Mouse (Mus musculus): ENCODE results near the gene Hnrnpd. TPM values are rescaled to one million over a fixed set of nuclear protein-coding genes. Genes with fewer than 3 reads are reported as not detected.

Hnrnpd gene
- 161 and 174 TPM in 2 replicates for polyA plus RNA-seq (2015; fragmentation: Nextera tagmentation; extraction: Ambion mirVana)

GRCm38 (mm10) chr5:99978699-99979442 lies at the start of gene Hnrnpd, which contains the start of gene 4930524J08Rik:
Gene Hnrnpd (minus strand): TSS chr5:99978938.
Gene 4930524J08Rik (plus strand): TSS chr5:99979061.
- H3K4me1 ChIP-seq (replicated peaks), result peaks cover 13% of the 10 kb centered on the region
- no peaks in the 10 kb centered on the region for H3K36me3 ChIP-seq
- H3K27ac ChIP-seq, result peak within 1 kb of the TSS; percentile 99
- H3K4me3 ChIP-seq (replicated peaks), result peak within 1 kb of the TSS; percentile 87
- peak within 1 kb of the TSS; percentile 69 for H3K4me2 ChIP-seq (replicated peaks)
- WGBS, result under 1% methylated on average over 95 of the region's 97 CpGs
- peak; percentile 98 for ATAC-seq
- H3K27me3 ChIP-seq (replicated peaks), result no peaks in the 10 kb centered on the region
- H3K9me3 ChIP-seq, result no peaks in the 10 kb centered on the region
- H3K9ac ChIP-seq, result peak within 1 kb of the TSS; percentile 98

GRCm38 (mm10) chr5:100024868-100025267 lies 46.1 kb upstream of the Hnrnpd start:
- peak; percentile 48; the same call in 1 of the 2 replicates for ATAC-seq
- H3K4me1 ChIP-seq (replicated peaks), result 0 out of 2 replicates have a peak, but pooled peaks cover under 1% of the 10 kb centered on the region
- no peaks in the 10 kb centered on the region for H3K9me3 ChIP-seq
- H3K27ac ChIP-seq, result no peak overlapping the region
- WGBS, result 48% methylated on average over 1 of the region's 1 CpGs
- H3K9ac ChIP-seq, result no peak overlapping the region
- no peak overlapping the region for H3K4me2 ChIP-seq (replicated peaks)
- H3K27me3 ChIP-seq (replicated peaks), result no peaks in the 10 kb centered on the region
- H3K36me3 ChIP-seq, result no peaks in the 10 kb centered on the region
- H3K4me3 ChIP-seq (replicated peaks), result no peak overlapping the region

- WGBS, result 74% methylated on average over 5 of the region's 5 CpGs
- no peak overlapping the region for H3K27ac ChIP-seq
- no peaks in the 10 kb centered on the region for H3K36me3 ChIP-seq
- no peaks in the 10 kb centered on the region for H3K4me1 ChIP-seq (replicated peaks)
- no peaks in the 10 kb centered on the region for H3K9me3 ChIP-seq
- no peak overlapping the region for H3K4me3 ChIP-seq (replicated peaks)
- H3K9ac ChIP-seq, result no peak overlapping the region
- H3K27me3 ChIP-seq (replicated peaks), result no peaks in the 10 kb centered on the region
- H3K4me2 ChIP-seq (replicated peaks), result no peak overlapping the region
- ATAC-seq, result no peak
Observed at GRCm38 (mm10) chr5:100024403-100024802, 45.7 kb upstream of the Hnrnpd start.

- no peak for ATAC-seq
- no peak overlapping the region for H3K9ac ChIP-seq
- H3K4me1 ChIP-seq (replicated peaks), result no peaks in the 10 kb centered on the region
- H3K36me3 ChIP-seq, result no peaks in the 10 kb centered on the region
- H3K27me3 ChIP-seq (replicated peaks), result no peaks in the 10 kb centered on the region
- H3K4me3 ChIP-seq (replicated peaks), result no peak overlapping the region
- H3K9me3 ChIP-seq, result no peaks in the 10 kb centered on the region
- H3K27ac ChIP-seq, result no peak overlapping the region
- no peak overlapping the region for H3K4me2 ChIP-seq (replicated peaks)
Observed at GRCm38 (mm10) chr5:100020089-100020488, 41.4 kb upstream of the Hnrnpd start.

- H3K27me3 ChIP-seq (replicated peaks), result no peaks in the 10 kb centered on the region
- no peaks in the 10 kb centered on the region for H3K36me3 ChIP-seq
- no peaks in the 10 kb centered on the region for H3K4me1 ChIP-seq (replicated peaks)
- no peak overlapping the region for H3K4me3 ChIP-seq (replicated peaks)
- 84% methylated on average over 9 of the region's 9 CpGs for WGBS
- no peak for ATAC-seq
- H3K4me2 ChIP-seq (replicated peaks), result no peak overlapping the region
- no peak overlapping the region for H3K9ac ChIP-seq
- no peaks in the 10 kb centered on the region for H3K9me3 ChIP-seq
- no peak overlapping the region for H3K27ac ChIP-seq
Observed at GRCm38 (mm10) chr5:100012599-100012998, 33.9 kb upstream of the Hnrnpd start.

- H3K4me2 ChIP-seq (replicated peaks), result no peak overlapping the region
- no peaks in the 10 kb centered on the region for H3K9me3 ChIP-seq
- 58% methylated on average over 3 of the region's 3 CpGs for WGBS
- no peak for ATAC-seq
- no peak overlapping the region for H3K27ac ChIP-seq
- H3K9ac ChIP-seq, result no peak overlapping the region
- no peak overlapping the region for H3K4me3 ChIP-seq (replicated peaks)
- H3K27me3 ChIP-seq (replicated peaks), result no peaks in the 10 kb centered on the region
- H3K36me3 ChIP-seq, result no peaks in the 10 kb centered on the region
- 0 out of 2 replicates have a peak, but pooled peaks cover 4% of the 10 kb centered on the region for H3K4me1 ChIP-seq (replicated peaks)
Observed at GRCm38 (mm10) chr5:100008485-100008884, 29.7 kb upstream of the Hnrnpd start.

- Histone ChIP-seq H3K9me3 (no peaks in the 10 kb centered on the region), H3K4me3 (replicated peaks) (no peak overlapping the region), H3K27me3 (replicated peaks) (no peaks in the 10 kb centered on the region), H3K9ac (no peak overlapping the region), H3K4me1 (replicated peaks) (0 out of 2 replicates have a peak, but pooled peaks cover 4% of the 10 kb centered on the region), H3K27ac (no peak overlapping the region), H3K36me3 (no peaks in the 10 kb centered on the region), H3K4me2 (replicated peaks) (no peak overlapping the region)
- WGBS, result 84% methylated on average over 4 of the region's 4 CpGs
- ATAC-seq, result no peak
Observed at GRCm38 (mm10) chr5:100007040-100007375, 28.3 kb upstream of the Hnrnpd start.

GRCm38 (mm10) chr5:100006324-100007039 lies 27.7 kb upstream of the Hnrnpd start:
- Histone ChIP-seq H3K27me3 (replicated peaks) (no peaks in the 10 kb centered on the region), H3K4me2 (replicated peaks) (0 out of 2 replicates have a peak overlapping the region, but pooled peaks have one; percentile 15), H3K9ac (no peak overlapping the region), H3K36me3 (no peaks in the 10 kb centered on the region), H3K27ac (peak overlapping the region; percentile 73), H3K4me1 (replicated peaks) (0 out of 2 replicates have a peak, but pooled peaks cover 4% of the 10 kb centered on the region), H3K9me3 (no peaks in the 10 kb centered on the region), H3K4me3 (replicated peaks) (no peak overlapping the region)
- 58% methylated on average over 4 of the region's 4 CpGs for WGBS
- peak; percentile 90 for ATAC-seq

GRCm38 (mm10) chr5:100005896-100006295 lies 27.2 kb upstream of the Hnrnpd start:
- H3K4me2 ChIP-seq (replicated peaks), result peak overlapping the region; percentile 15; the same call in 1 of the 2 replicates
- H3K9me3 ChIP-seq, result no peaks in the 10 kb centered on the region
- H3K27me3 ChIP-seq (replicated peaks), result no peaks in the 10 kb centered on the region
- H3K27ac ChIP-seq, result peak overlapping the region; percentile 73
- ATAC-seq, result peak; percentile 50
- 80% methylated on average over 6 of the region's 6 CpGs for whole genome bisulfite sequencing
- peaks cover 5% of the 10 kb centered on the region for H3K4me1 ChIP-seq (replicated peaks)
- H3K9ac ChIP-seq, result no peak overlapping the region
- H3K4me3 ChIP-seq (replicated peaks), result no peak overlapping the region
- H3K36me3 ChIP-seq, result no peaks in the 10 kb centered on the region

- Histone ChIP-seq H3K27ac (peak overlapping the region; percentile 73; the same call in 1 of the 2 replicates), H3K9ac (no peak overlapping the region), H3K4me1 (replicated peaks) (peaks cover 7% of the 10 kb centered on the region), H3K36me3 (no peaks in the 10 kb centered on the region), H3K4me2 (replicated peaks) (peak overlapping the region; percentile 15; the same call in 1 of the 2 replicates), H3K4me3 (replicated peaks) (no peak overlapping the region), H3K9me3 (no peaks in the 10 kb centered on the region), H3K27me3 (replicated peaks) (no peaks in the 10 kb centered on the region)
- WGBS, result 57% methylated on average over 3 of the region's 3 CpGs
- ATAC-seq, result peak; percentile 63
Observed at GRCm38 (mm10) chr5:100005431-100005830, 26.7 kb upstream of the Hnrnpd start.

GRCm38 (mm10) chr5:100003895-100004294 lies 25.2 kb upstream of the Hnrnpd start:
- no peaks in the 10 kb centered on the region for H3K36me3 ChIP-seq
- no peak for ATAC-seq

GRCm38 (mm10) chr5:100000500-100000899 lies 21.8 kb upstream of the Hnrnpd start:
- Histone ChIP-seq H3K36me3 (no peaks in the 10 kb centered on the region), H3K4me1 (replicated peaks) (peaks cover 4% of the 10 kb centered on the region), H3K4me2 (replicated peaks) (no peak overlapping the region), H3K27ac (no peak overlapping the region), H3K9me3 (no peaks in the 10 kb centered on the region), H3K27me3 (replicated peaks) (no peaks in the 10 kb centered on the region), H3K4me3 (replicated peaks) (no peak overlapping the region), H3K9ac (0 out of 2 replicates have a peak overlapping the region, but pooled peaks have one; percentile 5)
- 41% methylated on average over 8 of the region's 8 CpGs for WGBS
- ATAC-seq, result 0 out of 2 replicates have a peak, but pooled peaks have one; percentile 36

More at GRCm38 (mm10) chr5:100003895-100004294, 25.2 kb upstream of the Hnrnpd start:
- WGBS, result 81% methylated on average over 4 of the region's 4 CpGs
- H3K27me3 ChIP-seq (replicated peaks), result no peaks in the 10 kb centered on the region
- H3K4me2 ChIP-seq (replicated peaks), result no peak overlapping the region
- H3K9me3 ChIP-seq, result no peaks in the 10 kb centered on the region
- H3K4me3 ChIP-seq (replicated peaks), result no peak overlapping the region
- no peak overlapping the region for H3K27ac ChIP-seq
- no peak overlapping the region for H3K9ac ChIP-seq
- H3K4me1 ChIP-seq (replicated peaks), result peaks cover 7% of the 10 kb centered on the region

Measured in intestine, embryonic 15.5 days (tissue).